Mouse (Mus musculus) embryonic fibroblast, embryonic 13.5 days (primary cell): ENCODE results near the gene Agrn.

Source experiments
- CTCF ChIP-seq: IDR thresholded peaks from 2 replicates; pipeline ENCODE4 v1.5.1; 2011; ENCODE audit warnings: mild to moderate bottlenecking, control low read depth, low read length, moderate library complexity, borderline replicate concordance; ENCODE audit not compliant: insufficient read depth
- POLR2A ChIP-seq: IDR thresholded peaks from 2 replicates; pipeline ENCODE4 v1.6.1; 2011; ENCODE audit warnings: low read depth, mild to moderate bottlenecking, control low read depth, low read length, moderate library complexity

DNA sequence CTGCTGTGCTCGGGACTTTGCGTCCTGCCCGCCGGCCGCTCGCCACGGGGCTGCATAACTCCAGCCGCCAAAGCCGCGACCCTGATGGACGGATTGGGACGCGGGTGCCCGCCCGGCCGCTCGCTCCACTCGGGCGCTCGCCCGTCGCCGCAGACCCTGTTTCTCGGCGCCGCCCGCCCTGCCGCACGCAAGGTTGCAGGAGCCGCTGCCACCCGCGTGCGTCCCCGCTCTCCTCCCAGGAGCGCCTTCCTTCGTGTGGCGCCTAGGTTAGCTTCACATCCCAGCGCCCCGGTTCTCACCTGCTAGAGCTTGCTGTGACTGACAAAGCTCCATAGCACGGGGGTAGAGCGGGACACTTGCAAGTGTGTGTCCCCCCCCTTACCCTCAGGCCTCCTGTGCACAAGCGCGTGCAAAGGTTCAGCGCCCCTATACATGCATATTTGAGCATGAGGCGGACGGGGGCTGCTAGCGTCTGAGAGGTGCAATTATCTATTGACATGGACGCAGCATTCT, 37.5 kb upstream of the Agrn start, which contains the start of gene Plekhn1:
- TF ChIP-seq CTCF (no peak), POLR2A (peak; percentile 43)
